Comparison of ENCODE assay signal across 13 mouse cellular contexts in genomic region chr7:125603185-125603631, GRCm38 (mm10). TPM values are rescaled to one million over a fixed set of nuclear protein-coding genes. Genes with fewer than 3 reads are reported as not detected.
A peak's percentile ranks its signal among the peaks of the same experiment; 100 is the strongest.
DNase-seq lines count a peak whose midpoint lies in the region; ATAC-seq and TF ChIP-seq lines count a peak whose summit lies in the region.
"Had no signal": no experiment of that assay in that cellular context is flagged by ENCODE, and none has a peak within 500 bp of the region (broad histone marks: within the 10 kb centered on the region; RNA-seq: fewer than 3 reads in every experiment).

Gene Il21r (plus strand): TSS chr7:125603429.

- ATAC-seq in lung, postnatal 0 days = no peak
- peak; percentile 36; the same call in 1 of the 2 replicates for ATAC-seq in megakaryocyte-erythroid progenitor cell, adult 5-6 weeks (replicated peaks; ENCODE audit: low FRiP score, low TSS enrichment, poor library complexity, severe bottlenecking)

- TF ChIP-seq EP300 in lung, postnatal 0 days (IDR thresholded peaks at IDR 0.05) = no peak

- no peak within 1 kb of the TSS for H3K27ac ChIP-seq in lung, postnatal 0 days (ENCODE audit: low read length)
- H3K27ac ChIP-seq in brown adipose tissue, adult 24 weeks (replicated peaks; ENCODE audit: low read depth, low read length) = 0 out of 2 replicates have a peak within 1 kb of the TSS, but pooled peaks have one; percentile 8
- H3K27ac ChIP-seq: left cerebral cortex, adult 2 months; neural tube, embryonic 12.5 days had no signal

- H3K9me3 ChIP-seq in lung, postnatal 0 days (ENCODE audit: low read length) = no peaks in the 10 kb centered on the region
- H3K9me3 ChIP-seq: neural tube, embryonic 12.5 days had no signal

- no peak within 1 kb of the TSS for H3K4me3 ChIP-seq in lung, postnatal 0 days (ENCODE audit: low read depth, low read length)
- peak within 1 kb of the TSS; percentile 4 for H3K4me3 ChIP-seq in brown adipose tissue, adult 24 weeks (ENCODE audit: insufficient read depth, low read depth, low read length)
- H3K4me3 ChIP-seq: erythroblast, embryonic 14.5 days; left cerebral cortex, adult 2 months; neural tube, embryonic 12.5 days had no signal

- no peaks in the 10 kb centered on the region for H3K36me3 ChIP-seq in lung, postnatal 0 days (ENCODE audit: insufficient read depth, low read length)
- H3K36me3 ChIP-seq: neural tube, embryonic 12.5 days had no signal

- TF ChIP-seq CTCF in lung, postnatal 0 days (IDR thresholded peaks at IDR 0.05) = no peak

- 0 out of 2 replicates have a peak, but pooled peaks cover 3% of the 10 kb centered on the region for H3K4me1 ChIP-seq in lung, postnatal 0 days (ENCODE audit: insufficient read depth, low read depth, low read length)
- 0 out of 2 replicates have a peak, but pooled peaks cover 2% of the 10 kb centered on the region for H3K4me1 ChIP-seq in brown adipose tissue, adult 24 weeks (ENCODE audit: control insufficient read depth, insufficient read depth, insufficient read length, low read length)
- H3K4me1 ChIP-seq: neural tube, embryonic 12.5 days had no signal

- H3K27me3 ChIP-seq in lung, postnatal 0 days (replicated peaks; ENCODE audit: insufficient read depth, low read length) = no peaks in the 10 kb centered on the region
- H3K27me3 ChIP-seq: neural tube, embryonic 12.5 days had no signal

- 61% methylated on average over 11 of the region's 11 CpGs for WGBS in lung, postnatal 0 days

- no peak within 1 kb of the TSS for H3K9ac ChIP-seq in lung, postnatal 0 days (replicated peaks; ENCODE audit: low read depth)
- H3K9ac ChIP-seq: neural tube, embryonic 12.5 days had no signal

- no peak within 1 kb of the TSS for H3K4me2 ChIP-seq in lung, postnatal 0 days (replicated peaks; ENCODE audit: low read depth, low read length)
- H3K4me2 ChIP-seq: neural tube, embryonic 12.5 days had no signal

- peak; percentile 57 for DNase-seq in lung, postnatal 36 days
- DNase-seq in lung, postnatal 0 days (ENCODE audit: low spot score) = no peak
- peak; percentile 87 for DNase-seq in thymus, postnatal 14 days
- DNase-seq in embryo, embryonic 11 days = no peak
- DNase-seq in adrenal gland, postnatal 14 days = no peak
- DNase-seq in yolk sac, embryonic 10.5 days (ENCODE audit: low spot score) = no peak
- DNase-seq: adrenal gland, adult 2 months had no signal

RNA-seq across cellular contexts. Expression of gene Il21r, which starts in this region (rescaled TPM):
- polyA plus RNA-seq in lung, postnatal 0 days (2015; fragmentation: Nextera tagmentation; extraction: Ambion mirVana) = 0.38 and 0.65 TPM in 2 replicates
- polyA plus RNA-seq in brown adipose tissue, adult 24 weeks (2012; ENCODE audit: insufficient read depth, insufficient read length, missing spikeins) = 0.58 TPM in 1 of 2 replicates, not detected in the other
- 0.74 and 1.8 TPM in 2 replicates for total RNA-seq in megakaryocyte-erythroid progenitor cell, adult 5-6 weeks (2014; fragmentation: Nextera tagmentation)
- 0.04 and 2.1 TPM in 2 replicates for total RNA-seq in megakaryocyte-erythroid progenitor cell, adult 5-6 weeks (2017)
- 0.63 and 8.8 TPM in 2 replicates for total RNA-seq in adrenal gland, postnatal 14 days (2021)
- polyA plus RNA-seq: heart, embryonic 14.5 days had no signal

Comparison
In these comparisons a context has a peak if more than half of its experiments do, and no peak if none do; other contexts are left out.
1. DNase-seq: peak in lung, postnatal 36 days (single experiment) and thymus, postnatal 14 days (single experiment); none in lung, postnatal 0 days (single experiment), embryo, embryonic 11 days (single experiment), adrenal gland, postnatal 14 days (single experiment) and yolk sac, embryonic 10.5 days (single experiment).